Mouse (Mus musculus): ENCODE measurements around the gene Dcdc2c. TPM values are rescaled to one million over a fixed set of nuclear protein-coding genes. Genes with fewer than 3 reads are reported as not detected.

Dcdc2c gene
- polyA plus RNA-seq, 1 experiment from 2014 or later = not detected

GRCm38 (mm10) chr12:28432729-28433067 lies 119.5 kb downstream of the Dcdc2c start:
- Histone ChIP-seq H3K27ac (ENCODE audit: low read depth, low read length) (no peak overlapping the region), H3K27me3 (replicated peaks; ENCODE audit: control insufficient read depth, insufficient read depth, low read length) (no peaks in the 10 kb centered on the region), H3K4me1 (replicated peaks; ENCODE audit: control insufficient read depth, insufficient read depth, low read length) (no peaks in the 10 kb centered on the region), H3K9me3 (ENCODE audit: control insufficient read depth) (no peaks in the 10 kb centered on the region), H3K9ac (ENCODE audit: low read depth, low read length) (no peak overlapping the region), H3K36me3 (ENCODE audit: control insufficient read depth, insufficient read depth) (no peaks in the 10 kb centered on the region), H3K4me3 (ENCODE audit: low read depth, low read length) (no peak overlapping the region), H3K4me2 (replicated peaks; ENCODE audit: low read depth) (no peak overlapping the region)
- no peak for ATAC-seq
- no peak for TF ChIP-seq CTCF (IDR thresholded peaks at IDR 0.05; ENCODE audit: low read depth)
- WGBS = 97% methylated on average over 3 of the region's 3 CpGs

GRCm38 (mm10) chr12:28431832-28432728 lies 120.1 kb downstream of the Dcdc2c start:
- 11% methylated on average over 19 of the region's 19 CpGs for WGBS
- no peak for ATAC-seq
- no peaks in the 10 kb centered on the region for H3K9me3 ChIP-seq (ENCODE audit: control insufficient read depth)

GRCm38 (mm10) chr12:28429856-28430255 lies 122.3 kb downstream of the Dcdc2c start:
- Histone ChIP-seq H3K4me2 (replicated peaks; ENCODE audit: low read depth) (no peak overlapping the region), H3K36me3 (ENCODE audit: control insufficient read depth, insufficient read depth) (no peaks in the 10 kb centered on the region), H3K27me3 (replicated peaks; ENCODE audit: control insufficient read depth, insufficient read depth, low read length) (no peaks in the 10 kb centered on the region), H3K4me3 (ENCODE audit: low read depth, low read length) (no peak overlapping the region), H3K4me1 (replicated peaks; ENCODE audit: control insufficient read depth, insufficient read depth, low read length) (no peaks in the 10 kb centered on the region), H3K27ac (ENCODE audit: low read depth, low read length) (no peak overlapping the region), H3K9me3 (ENCODE audit: control insufficient read depth) (no peaks in the 10 kb centered on the region), H3K9ac (ENCODE audit: low read depth, low read length) (no peak overlapping the region)
- ATAC-seq = no peak
- 93% methylated on average over 5 of the region's 5 CpGs for WGBS
- no peak for TF ChIP-seq CTCF (IDR thresholded peaks at IDR 0.05; ENCODE audit: low read depth)

More at GRCm38 (mm10) chr12:28431832-28432728, 120.1 kb downstream of the Dcdc2c start:
- TF ChIP-seq CTCF (IDR thresholded peaks at IDR 0.05; ENCODE audit: low read depth) = peak; percentile 89
- H3K4me1 ChIP-seq (replicated peaks; ENCODE audit: control insufficient read depth, insufficient read depth, low read length) = no peaks in the 10 kb centered on the region
- H3K27ac ChIP-seq (ENCODE audit: low read depth, low read length) = no peak overlapping the region
- H3K4me2 ChIP-seq (replicated peaks; ENCODE audit: low read depth) = peak overlapping the region; percentile 55
- no peaks in the 10 kb centered on the region for H3K27me3 ChIP-seq (replicated peaks; ENCODE audit: control insufficient read depth, insufficient read depth, low read length)
- H3K9ac ChIP-seq (ENCODE audit: low read depth, low read length) = no peak overlapping the region
- no peaks in the 10 kb centered on the region for H3K36me3 ChIP-seq (ENCODE audit: control insufficient read depth, insufficient read depth)
- H3K4me3 ChIP-seq (ENCODE audit: low read depth, low read length) = peak overlapping the region; percentile 7; the same call in 1 of the 2 replicates

GRCm38 (mm10) chr12:28416957-28417356 lies 135.2 kb downstream of the Dcdc2c start:
- Histone ChIP-seq H3K4me1 (replicated peaks; ENCODE audit: control insufficient read depth, insufficient read depth, low read length) (no peaks in the 10 kb centered on the region), H3K27ac (ENCODE audit: low read depth, low read length) (no peak overlapping the region), H3K9ac (ENCODE audit: low read depth, low read length) (no peak overlapping the region), H3K9me3 (ENCODE audit: control insufficient read depth) (no peaks in the 10 kb centered on the region), H3K36me3 (ENCODE audit: control insufficient read depth, insufficient read depth) (no peaks in the 10 kb centered on the region), H3K4me2 (replicated peaks; ENCODE audit: low read depth) (no peak overlapping the region), H3K27me3 (replicated peaks; ENCODE audit: control insufficient read depth, insufficient read depth, low read length) (no peaks in the 10 kb centered on the region), H3K4me3 (ENCODE audit: low read depth, low read length) (no peak overlapping the region)
- ATAC-seq = no peak
- TF ChIP-seq CTCF (IDR thresholded peaks at IDR 0.05; ENCODE audit: low read depth) = no peak; the same call in 1 of the 2 replicates
- WGBS = 82% methylated on average over 4 of the region's 4 CpGs

GRCm38 (mm10) chr12:28407656-28408405 lies 144.4 kb downstream of the Dcdc2c start:
- 89% methylated on average over 10 of the region's 10 CpGs for WGBS

GRCm38 (mm10) chr12:28402256-28402655 lies 149.9 kb downstream of the Dcdc2c start:
- Histone ChIP-seq H3K4me2 (replicated peaks; ENCODE audit: low read depth) (no peak overlapping the region), H3K36me3 (ENCODE audit: control insufficient read depth, insufficient read depth) (no peaks in the 10 kb centered on the region), H3K9me3 (ENCODE audit: control insufficient read depth) (no peaks in the 10 kb centered on the region), H3K4me3 (ENCODE audit: low read depth, low read length) (no peak overlapping the region), H3K27ac (ENCODE audit: low read depth, low read length) (no peak overlapping the region), H3K9ac (ENCODE audit: low read depth, low read length) (no peak overlapping the region), H3K4me1 (replicated peaks; ENCODE audit: control insufficient read depth, insufficient read depth, low read length) (no peaks in the 10 kb centered on the region), H3K27me3 (replicated peaks; ENCODE audit: control insufficient read depth, insufficient read depth, low read length) (no peaks in the 10 kb centered on the region)
- ATAC-seq = no peak
- 92% methylated on average over 4 of the region's 4 CpGs for WGBS
- no peak for TF ChIP-seq CTCF (IDR thresholded peaks at IDR 0.05; ENCODE audit: low read depth)

More at GRCm38 (mm10) chr12:28407656-28408405, 144.4 kb downstream of the Dcdc2c start:
- no peak overlapping the region for H3K4me2 ChIP-seq (replicated peaks; ENCODE audit: low read depth)
- H3K27me3 ChIP-seq (replicated peaks; ENCODE audit: control insufficient read depth, insufficient read depth, low read length) = no peaks in the 10 kb centered on the region
- H3K36me3 ChIP-seq (ENCODE audit: control insufficient read depth, insufficient read depth) = no peaks in the 10 kb centered on the region
- no peak for TF ChIP-seq CTCF (IDR thresholded peaks at IDR 0.05; ENCODE audit: low read depth)
- no peaks in the 10 kb centered on the region for H3K4me1 ChIP-seq (replicated peaks; ENCODE audit: control insufficient read depth, insufficient read depth, low read length)
- no peak overlapping the region for H3K4me3 ChIP-seq (ENCODE audit: low read depth, low read length)
- H3K9ac ChIP-seq (ENCODE audit: low read depth, low read length) = no peak overlapping the region
- ATAC-seq = no peak
- H3K9me3 ChIP-seq (ENCODE audit: control insufficient read depth) = no peaks in the 10 kb centered on the region
- no peak overlapping the region for H3K27ac ChIP-seq (ENCODE audit: low read depth, low read length)

Data from intestine, postnatal 0 days (tissue).